Mouse (Mus musculus) embryonic facial prominence, embryonic 13.5 days (tissue): ENCODE measurements at regions not wholly inside any gene's neighbourhood (a gene's known extent, or its start where the extent isn't known, plus 50 kb on each side); places are given as distances from the start of the nearest gene placed in this dataset.

Experiments
- ATAC-seq: fragments of 200-750 bp; cut with Nextera tagmentation; 2 replicates; pipeline ENCODE4 v1.8.0; 2017; ENCODE audit warnings: low read depth; ENCODE audit not compliant: insufficient number of reproducible peaks, insufficient read depth, low FRiP score, low TSS enrichment
- H3K27ac ChIP-seq: fragments of 300-500 bp; sonication (generic); 2 replicates; pipeline ENCODE4 v1.5.1; 2015; ENCODE audit warnings: moderate library complexity, mild to moderate bottlenecking, inconsistent platforms
- H3K27me3 ChIP-seq: fragments of 300-500 bp; sonication (generic); 2 replicates; pipeline ENCODE4 v1.6.1; 2015; ENCODE audit warnings: mild to moderate bottlenecking, inconsistent platforms
- H3K36me3 ChIP-seq: fragments of 300-500 bp; sonication (generic); 2 replicates; pipeline ENCODE4 v1.6.1; 2015; ENCODE audit warnings: mild to moderate bottlenecking, inconsistent platforms
- H3K4me1 ChIP-seq: fragments of 300-500 bp; sonication (generic); 2 replicates; pipeline ENCODE4 v1.6.1; 2015; ENCODE audit warnings: inconsistent platforms
- H3K4me2 ChIP-seq: fragments of 300-500 bp; sonication (generic); 2 replicates; pipeline ENCODE4 v1.6.1; 2015; ENCODE audit warnings: moderate library complexity, mild to moderate bottlenecking, inconsistent platforms
- H3K4me3 ChIP-seq: fragments of 300-500 bp; sonication (generic); 2 replicates; pipeline ENCODE4 v1.5.1; 2015; ENCODE audit warnings: mild to moderate bottlenecking, inconsistent platforms
- H3K9ac ChIP-seq: fragments of 300-500 bp; sonication (generic); 2 replicates; pipeline ENCODE4 v1.6.1; 2015; ENCODE audit warnings: mild to moderate bottlenecking, inconsistent platforms
- H3K9me3 ChIP-seq: fragments of 300-500 bp; sonication (generic); 2 replicates; pipeline ENCODE4 v1.6.1; 2016; ENCODE audit warnings: inconsistent platforms
- WGBS: fragments of 180-500 bp; shearing (Covaris S2); methylation state at CpG from one replicate; pipeline ENCODE4 v1.1.7; 2015; ENCODE audit warnings: mixed read lengths; 5-methylcytosine and 5-hydroxymethylcytosine counted together

DNA sequence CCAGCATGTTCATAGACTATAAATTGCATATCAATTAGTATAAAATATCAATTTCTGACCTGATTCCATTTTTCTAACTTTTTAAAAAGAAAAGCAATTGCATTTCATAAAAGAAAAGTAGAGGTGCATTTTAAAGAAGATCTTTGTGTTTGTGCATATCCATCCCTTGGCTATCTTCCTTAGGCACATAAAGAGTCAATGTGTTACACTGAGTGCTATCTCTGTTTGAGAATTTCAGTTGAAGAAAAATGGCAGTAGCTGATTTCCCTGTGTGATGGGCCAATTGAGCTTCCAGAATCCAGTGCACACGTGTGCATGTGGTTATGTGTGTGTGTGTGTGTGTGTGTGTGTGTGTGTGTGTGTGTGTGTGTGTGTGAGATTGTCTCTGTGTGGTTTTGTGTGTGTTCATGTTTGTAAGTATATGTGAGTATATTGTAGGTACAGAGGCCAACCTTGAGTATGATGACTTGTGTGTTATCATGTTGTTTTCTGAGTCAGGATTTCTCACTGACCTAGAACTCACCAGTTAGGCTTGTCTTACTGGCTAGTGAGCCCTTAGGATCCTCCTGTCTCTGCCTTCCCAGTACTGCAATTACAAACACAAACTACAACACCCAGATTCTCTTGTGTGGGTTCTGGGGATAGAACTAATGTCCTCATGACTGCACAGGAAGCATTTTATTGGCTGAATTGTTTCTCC lies 249.6 kb downstream of the Cdk5rap2 start:
- Histone ChIP-seq H3K27me3 (no peaks in the 10 kb centered on the region), H3K36me3 (no peaks in the 10 kb centered on the region), H3K4me1 (no peaks in the 10 kb centered on the region), H3K27ac (no peak overlapping the region), H3K4me2 (no peak overlapping the region), H3K4me3 (no peak overlapping the region), H3K9me3 (no peaks in the 10 kb centered on the region), H3K9ac (no peak overlapping the region)
- 80% methylated on average over 1 of the region's 1 CpGs for WGBS
- no peak for ATAC-seq

DNA sequence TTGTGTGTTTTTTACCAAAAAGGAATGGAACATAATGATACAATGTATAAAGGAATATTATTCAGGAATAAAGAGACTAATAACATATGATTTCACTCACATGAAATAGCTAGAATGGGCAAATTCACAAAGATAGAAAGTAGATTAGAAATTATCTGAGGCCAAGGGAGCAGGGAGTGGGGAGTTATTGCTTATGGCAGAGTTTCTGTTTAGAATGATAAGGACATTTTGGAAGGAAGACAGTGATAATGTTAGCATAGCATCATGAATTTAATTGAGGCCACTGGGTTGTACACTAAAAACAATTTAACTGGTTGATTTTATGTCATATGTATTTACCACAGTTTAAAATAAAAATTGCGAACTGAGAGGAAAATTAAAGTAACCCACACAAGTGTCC lies 250.2 kb downstream of the Cdk5rap2 start:
- H3K27ac ChIP-seq = no peak overlapping the region
- H3K4me3 ChIP-seq = no peak overlapping the region
- H3K9ac ChIP-seq = no peak overlapping the region
- 89% methylated on average over 1 of the region's 1 CpGs for WGBS
- no peak overlapping the region for H3K4me2 ChIP-seq
- H3K36me3 ChIP-seq = no peaks in the 10 kb centered on the region
- H3K27me3 ChIP-seq = no peaks in the 10 kb centered on the region
- ATAC-seq = no peak
- H3K9me3 ChIP-seq = no peaks in the 10 kb centered on the region
- no peaks in the 10 kb centered on the region for H3K4me1 ChIP-seq

DNA sequence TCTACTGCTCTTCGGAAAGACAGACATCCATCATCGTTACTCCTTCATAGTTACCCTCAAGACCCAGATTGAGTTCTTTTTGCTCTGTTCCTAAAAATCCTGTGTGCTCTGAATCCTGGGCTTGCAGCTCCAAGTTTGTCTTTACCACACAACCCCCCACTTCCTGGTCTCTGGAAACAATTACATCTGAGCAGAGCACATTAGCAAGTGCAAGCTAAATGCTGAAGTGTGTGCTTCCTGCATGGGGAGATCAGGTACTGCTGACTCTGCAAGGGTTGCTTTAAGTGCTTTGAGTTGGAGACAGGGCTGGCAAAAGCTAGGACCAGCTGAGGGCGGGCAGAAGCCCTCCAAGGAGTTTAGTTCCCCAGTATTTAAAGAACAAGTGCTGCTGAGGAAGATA lies 257.1 kb downstream of the Cdk5rap2 start:
- peak; percentile 67; the same call in 1 of the 2 replicates for ATAC-seq
- Histone ChIP-seq H3K4me2 (no peak overlapping the region), H3K4me3 (no peak overlapping the region), H3K9ac (no peak overlapping the region), H3K36me3 (no peaks in the 10 kb centered on the region), H3K27me3 (no peaks in the 10 kb centered on the region), H3K9me3 (no peaks in the 10 kb centered on the region), H3K4me1 (peaks cover 12% of the 10 kb centered on the region), H3K27ac (peak overlapping the region; percentile 22; the same call in 1 of the 2 replicates)
- 36% methylated on average over 3 of the region's 3 CpGs for WGBS

DNA sequence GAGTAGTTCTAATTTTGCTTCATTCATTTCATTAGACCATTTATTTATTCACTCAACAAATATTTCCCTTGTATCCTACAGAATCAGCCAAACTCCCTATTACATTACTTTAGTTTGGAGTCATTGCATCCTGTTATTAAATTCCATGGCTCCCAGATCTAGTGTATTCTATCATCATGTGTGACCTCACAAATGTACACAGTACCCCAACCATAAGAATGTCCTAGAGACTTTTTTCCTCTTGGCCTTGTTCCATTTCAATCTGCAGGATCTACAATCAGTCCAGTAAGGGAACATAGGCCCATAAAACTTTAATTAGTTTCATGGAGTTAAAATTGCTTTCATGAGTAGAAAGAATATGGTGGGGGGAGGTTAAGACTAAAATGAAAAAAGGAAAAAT lies 301.2 kb downstream of the Cdk5rap2 start:
- H3K4me1 ChIP-seq = no peaks in the 10 kb centered on the region
- H3K4me2 ChIP-seq = no peak overlapping the region
- no peak overlapping the region for H3K9ac ChIP-seq
- H3K27me3 ChIP-seq = no peaks in the 10 kb centered on the region
- ATAC-seq = no peak
- no peak overlapping the region for H3K4me3 ChIP-seq
- H3K36me3 ChIP-seq = no peaks in the 10 kb centered on the region
- no peak overlapping the region for H3K27ac ChIP-seq
- no peaks in the 10 kb centered on the region for H3K9me3 ChIP-seq

DNA sequence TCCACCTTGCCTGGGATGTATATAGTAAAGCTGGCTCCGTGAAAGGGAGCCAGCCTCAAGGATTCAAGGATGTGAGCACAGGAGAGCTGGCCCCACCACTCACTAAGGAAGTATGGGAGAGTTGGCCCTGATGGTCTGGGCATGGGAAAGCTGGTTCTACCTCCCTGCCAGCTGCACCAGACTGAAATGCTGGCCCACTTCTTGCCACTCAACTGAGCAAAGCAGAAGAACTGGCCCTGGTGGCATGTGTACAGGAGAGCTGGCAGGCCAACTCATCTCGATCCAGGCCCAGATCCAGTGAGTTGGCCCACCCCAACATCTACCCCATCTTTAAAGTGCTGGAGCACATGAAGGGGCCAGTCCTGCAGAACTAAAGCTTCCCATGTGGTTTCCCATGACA lies 304.5 kb downstream of the Cdk5rap2 start:
- ATAC-seq = no peak
- Histone ChIP-seq H3K27me3 (no peaks in the 10 kb centered on the region), H3K9me3 (no peaks in the 10 kb centered on the region), H3K9ac (no peak overlapping the region), H3K36me3 (no peaks in the 10 kb centered on the region), H3K4me1 (no peaks in the 10 kb centered on the region), H3K4me3 (no peak overlapping the region), H3K4me2 (no peak overlapping the region), H3K27ac (no peak overlapping the region)
- WGBS = 92% methylated on average over 2 of the region's 2 CpGs

DNA sequence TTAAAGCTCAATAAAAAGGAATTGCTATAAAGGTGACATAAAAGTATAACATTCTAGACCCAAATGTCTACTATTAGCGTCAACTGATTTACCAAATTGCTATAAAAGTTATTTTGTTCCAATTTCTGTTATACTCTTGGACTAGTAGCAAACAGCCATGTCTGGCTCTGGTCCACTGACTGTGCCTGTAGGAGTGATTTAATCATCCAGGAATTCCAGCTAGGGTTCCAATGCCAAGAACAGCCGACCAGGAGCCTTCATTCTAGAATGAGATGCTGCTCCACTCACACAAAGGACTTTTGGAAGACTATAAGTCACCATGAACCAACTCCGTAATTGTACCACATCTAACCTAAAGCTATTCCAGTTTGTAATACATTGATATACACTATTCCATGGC lies 312.9 kb downstream of the Cdk5rap2 start:
- ATAC-seq = no peak
- WGBS = 74% methylated on average over 3 of the region's 3 CpGs
- no peak overlapping the region for H3K9ac ChIP-seq

DNA sequence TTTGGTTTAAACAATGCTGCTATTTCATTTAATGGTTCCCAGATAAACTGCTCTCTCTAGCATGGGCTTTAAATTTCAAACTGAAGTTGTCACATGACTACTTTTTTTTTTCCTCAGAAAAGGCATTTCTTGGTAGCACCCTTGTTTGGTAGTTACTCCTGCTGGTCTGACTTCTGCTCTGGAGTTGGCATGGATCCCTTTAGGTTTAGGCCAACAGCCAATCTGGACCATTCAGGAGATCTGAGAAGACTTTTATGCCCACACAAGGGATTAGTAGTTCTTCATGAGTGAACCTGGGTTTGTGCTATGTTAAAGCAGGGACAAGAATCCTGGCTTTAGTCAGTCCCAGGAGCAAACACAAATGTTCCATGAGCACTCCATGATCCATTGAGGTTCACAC lies 332.0 kb downstream of the Cdk5rap2 start:
- H3K27me3 ChIP-seq = no peaks in the 10 kb centered on the region
- no peaks in the 10 kb centered on the region for H3K36me3 ChIP-seq
- no peak overlapping the region for H3K9ac ChIP-seq
- no peak for ATAC-seq
- H3K4me2 ChIP-seq = no peak overlapping the region
- no peak overlapping the region for H3K4me3 ChIP-seq
- no peak overlapping the region for H3K27ac ChIP-seq
- no peaks in the 10 kb centered on the region for H3K9me3 ChIP-seq
- no peaks in the 10 kb centered on the region for H3K4me1 ChIP-seq

More for the DNA sequence above, 312.9 kb downstream of the Cdk5rap2 start:
- Histone ChIP-seq H3K4me3 (no peak overlapping the region), H3K4me1 (no peaks in the 10 kb centered on the region), H3K9me3 (no peaks in the 10 kb centered on the region), H3K27ac (no peak overlapping the region), H3K36me3 (no peaks in the 10 kb centered on the region), H3K27me3 (no peaks in the 10 kb centered on the region), H3K4me2 (no peak overlapping the region)

DNA sequence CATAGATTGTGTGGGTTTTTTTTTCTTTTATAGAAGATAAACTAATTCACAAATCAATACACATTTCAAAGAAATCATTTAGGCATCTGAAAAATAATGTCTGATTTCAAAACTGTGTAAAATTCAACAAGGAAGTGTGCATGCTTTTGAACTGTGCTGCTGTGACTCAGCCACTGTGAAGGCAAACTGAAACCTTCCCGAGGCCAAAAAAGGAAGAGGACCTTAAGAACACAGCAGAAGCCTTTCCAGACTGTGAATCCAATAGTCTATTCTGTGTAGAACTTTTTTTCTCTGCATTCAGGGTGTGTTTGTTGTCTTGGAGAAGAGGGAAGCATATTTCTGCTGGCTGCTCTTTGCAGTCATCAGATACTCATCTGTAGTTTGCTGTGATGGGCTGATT lies 347.7 kb downstream of the Cdk5rap2 start:
- no peak overlapping the region for H3K4me3 ChIP-seq
- H3K9ac ChIP-seq = no peak overlapping the region
- 76% methylated on average over 1 of the region's 1 CpGs for WGBS
- no peaks in the 10 kb centered on the region for H3K27me3 ChIP-seq
- no peaks in the 10 kb centered on the region for H3K4me1 ChIP-seq
- no peak overlapping the region for H3K27ac ChIP-seq
- ATAC-seq = no peak
- H3K36me3 ChIP-seq = no peaks in the 10 kb centered on the region
- H3K9me3 ChIP-seq = no peaks in the 10 kb centered on the region
- H3K4me2 ChIP-seq = no peak overlapping the region

DNA sequence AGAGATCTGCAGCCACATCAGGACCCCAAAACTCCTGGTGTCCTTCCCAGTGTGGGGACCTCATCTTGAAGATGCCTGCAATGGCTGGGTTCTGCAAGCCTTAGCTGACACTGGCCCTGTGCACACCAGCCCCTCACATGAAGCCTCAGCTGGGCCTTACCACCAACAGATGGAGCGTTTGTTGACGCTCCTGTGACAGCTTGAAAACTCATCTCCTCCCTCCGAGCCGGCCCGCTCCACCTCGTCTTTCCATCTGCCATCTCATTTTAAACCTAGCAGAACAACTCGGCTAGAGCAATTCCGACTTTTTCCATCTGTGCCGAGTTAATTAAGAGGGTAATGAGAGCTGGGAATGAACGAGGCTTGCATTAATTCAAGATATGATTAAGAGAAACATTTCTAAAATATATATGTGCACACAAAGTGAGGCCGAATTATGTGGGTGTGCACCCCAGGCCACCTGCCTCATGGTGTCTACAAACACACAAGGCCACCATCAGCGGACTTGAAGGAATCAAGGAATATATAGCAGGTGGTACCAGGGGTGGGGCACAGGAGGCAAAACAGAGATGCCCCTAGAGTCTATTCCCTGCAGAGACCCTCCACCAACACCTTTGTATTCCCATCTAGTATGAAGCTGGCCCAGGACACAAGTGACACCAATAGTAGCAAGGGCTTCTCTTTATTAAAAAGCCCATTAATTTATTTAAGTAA lies 351.3 kb downstream of the Cdk5rap2 start:
- Histone ChIP-seq H3K4me2 (no peak overlapping the region), H3K27me3 (no peaks in the 10 kb centered on the region), H3K9ac (no peak overlapping the region), H3K36me3 (no peaks in the 10 kb centered on the region), H3K27ac (no peak overlapping the region), H3K4me3 (no peak overlapping the region), H3K9me3 (no peaks in the 10 kb centered on the region), H3K4me1 (no peaks in the 10 kb centered on the region)
- no peak for ATAC-seq
- 81% methylated on average over 12 of the region's 12 CpGs for WGBS

DNA sequence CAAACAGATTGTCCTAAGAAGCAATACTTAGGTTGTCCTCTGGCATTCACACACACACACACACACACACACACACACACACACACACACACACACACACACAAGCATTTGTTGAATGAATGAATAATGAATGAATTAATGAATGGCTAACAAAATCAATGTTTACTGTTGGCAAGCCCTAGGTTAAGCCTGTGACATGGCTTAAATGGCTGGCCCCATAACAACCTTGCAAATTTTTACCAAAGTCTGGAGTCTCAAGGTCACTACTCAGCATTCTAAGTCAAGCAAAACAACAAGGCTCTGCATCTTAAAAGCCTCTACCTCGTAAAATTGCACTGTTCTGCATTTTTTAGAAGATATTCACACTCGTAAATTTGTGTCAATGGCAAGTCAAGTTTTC lies 357.1 kb downstream of the Cdk5rap2 start:
- 76% methylated on average over 2 of the region's 2 CpGs for WGBS

DNA sequence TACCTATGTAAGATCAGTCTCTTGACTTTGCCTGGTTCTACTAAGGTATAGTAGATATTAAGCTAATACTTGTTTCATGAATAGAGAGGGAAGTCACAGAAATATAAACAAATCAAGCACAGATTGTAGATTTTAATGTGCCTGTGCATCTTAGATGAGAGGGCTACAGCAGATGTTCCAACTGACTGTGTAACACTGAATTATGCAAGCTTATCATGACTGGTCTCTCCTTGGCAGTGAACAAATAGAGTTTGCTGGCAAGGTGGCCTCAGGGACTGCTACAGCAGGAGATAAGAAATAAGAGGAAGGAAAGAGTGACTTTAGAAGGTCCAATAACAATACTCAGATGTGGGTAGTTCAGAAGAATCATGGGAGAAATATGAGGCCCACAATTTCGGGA lies 372.0 kb downstream of the Cdk5rap2 start:
- no peak for ATAC-seq
- Histone ChIP-seq H3K9ac (no peak overlapping the region), H3K9me3 (no peaks in the 10 kb centered on the region), H3K4me2 (no peak overlapping the region), H3K27me3 (no peaks in the 10 kb centered on the region), H3K36me3 (no peaks in the 10 kb centered on the region), H3K4me1 (no peaks in the 10 kb centered on the region), H3K27ac (no peak overlapping the region), H3K4me3 (no peak overlapping the region)
- 77% methylated on average over 1 of the region's 1 CpGs for WGBS

More for the DNA sequence above, 357.1 kb downstream of the Cdk5rap2 start:
- no peaks in the 10 kb centered on the region for H3K9me3 ChIP-seq
- no peak overlapping the region for H3K9ac ChIP-seq
- H3K4me1 ChIP-seq = no peaks in the 10 kb centered on the region
- H3K36me3 ChIP-seq = no peaks in the 10 kb centered on the region
- no peak for ATAC-seq
- H3K27me3 ChIP-seq = no peaks in the 10 kb centered on the region
- H3K27ac ChIP-seq = no peak overlapping the region
- no peak overlapping the region for H3K4me2 ChIP-seq
- no peak overlapping the region for H3K4me3 ChIP-seq

DNA sequence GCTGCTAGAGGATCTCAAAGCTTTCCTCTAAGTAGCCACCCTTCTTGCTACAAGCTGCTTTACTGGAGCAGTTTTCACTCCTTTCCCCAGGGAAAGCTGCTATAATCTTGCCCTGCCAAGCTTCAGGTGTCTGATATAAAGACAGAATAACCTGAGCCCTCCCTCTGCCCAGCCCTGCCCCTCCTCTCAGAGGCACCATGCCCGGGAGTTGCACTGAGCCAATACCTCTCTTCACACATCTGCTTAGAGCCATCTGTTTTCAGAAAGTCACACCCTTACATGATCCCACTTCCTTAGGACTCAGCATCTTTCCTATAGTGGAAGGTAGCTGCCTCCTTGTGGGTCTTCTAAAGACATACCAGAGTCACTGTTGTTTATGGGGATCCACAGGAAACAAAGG lies 374.3 kb downstream of the Cdk5rap2 start:
- Histone ChIP-seq H3K4me3 (no peak overlapping the region), H3K27ac (no peak overlapping the region), H3K4me2 (no peak overlapping the region), H3K9ac (no peak overlapping the region), H3K9me3 (no peaks in the 10 kb centered on the region), H3K4me1 (no peaks in the 10 kb centered on the region), H3K36me3 (no peaks in the 10 kb centered on the region), H3K27me3 (no peaks in the 10 kb centered on the region)
- 31% methylated on average over 1 of the region's 1 CpGs for WGBS
- ATAC-seq = no peak
